Mouse (Mus musculus) cortical plate, adult 2 months (tissue): ENCODE data around the gene Map10. TPM values are rescaled to one million over a fixed set of nuclear protein-coding genes. Genes with fewer than 3 reads are reported as not detected.

Source experiments
- H3K27ac ChIP-seq: fragments of 200-500 bp; 2 replicates; pipeline ENCODE4 v1.5.1; 2012; ENCODE audit warnings: low read length, control low read depth, inconsistent platforms; ENCODE audit not compliant: insufficient read depth
- H3K4me1 ChIP-seq: fragments of 200-500 bp; 2 replicates; pipeline ENCODE4 v1.6.1; 2011; ENCODE audit warnings: low read length; ENCODE audit not compliant: control insufficient read depth, insufficient read depth
- H3K4me3 ChIP-seq: fragments of 200-500 bp; 2 replicates; pipeline ENCODE4 v1.5.1; 2011; ENCODE audit warnings: mild to moderate bottlenecking, low read length, control low read depth; ENCODE audit not compliant: insufficient read depth
- CTCF ChIP-seq: fragments of 200-500 bp; IDR thresholded peaks from 2 replicates; pipeline ENCODE4 v1.5.1; 2011; ENCODE audit warnings: mild to moderate bottlenecking, control low read depth, low read length; ENCODE audit not compliant: insufficient read depth; ENCODE audit errors: extremely low read depth
- POLR2A ChIP-seq: fragments of 200-500 bp; IDR thresholded peaks from 2 replicates; pipeline ENCODE4 v1.6.1; 2011; ENCODE audit warnings: mild to moderate bottlenecking, low read length, control low read depth; ENCODE audit not compliant: insufficient read depth; ENCODE audit errors: extremely low read depth
- polyA plus RNA-seq: library from polyadenylated mRNA; depleted of rRNA; stranded (reverse); fragments of >200 nt; gene quantifications from 2 replicates; pipeline ENCODE4 v1.2.3, GENCODE M21; 2012

Gene Map10
- polyA plus RNA-seq, 1 experiment = 2.1 TPM

- H3K4me1 ChIP-seq = no peaks in the 10 kb centered on the region
- H3K4me3 ChIP-seq = no peak overlapping the region
- H3K27ac ChIP-seq = no peak overlapping the region
- TF ChIP-seq CTCF (no peak), POLR2A (no peak)
Observed at GRCm38 (mm10) chr8:125666201-125666600, 3.4 kb upstream of the Map10 start.

GRCm38 (mm10) chr8:125667248-125667647, 2.4 kb upstream of the Map10 start:
- Histone ChIP-seq H3K4me1 (no peaks in the 10 kb centered on the region), H3K27ac (no peak overlapping the region), H3K4me3 (no peak overlapping the region)
- TF ChIP-seq POLR2A (no peak), CTCF (no peak)

GRCm38 (mm10) chr8:125669159-125669699, 389 bp upstream of the Map10 start:
- peak overlapping the region; percentile 36; the same call in 1 of the 2 replicates for H3K4me3 ChIP-seq
- no peak overlapping the region for H3K27ac ChIP-seq
- TF ChIP-seq CTCF (no peak), POLR2A (no peak)
- no peaks in the 10 kb centered on the region for H3K4me1 ChIP-seq

GRCm38 (mm10) chr8:125670420-125670819, 802 bp downstream of the Map10 start:
- no peak for TF ChIP-seq POLR2A
- no peak for TF ChIP-seq CTCF
- no peak overlapping the region for H3K27ac ChIP-seq
- H3K4me3 ChIP-seq = peak overlapping the region; percentile 36; the same call in 1 of the 2 replicates
- no peaks in the 10 kb centered on the region for H3K4me1 ChIP-seq

- H3K4me3 ChIP-seq = no peak overlapping the region
- no peaks in the 10 kb centered on the region for H3K4me1 ChIP-seq
- no peak for TF ChIP-seq POLR2A
- TF ChIP-seq CTCF = no peak
- no peak overlapping the region for H3K27ac ChIP-seq
Observed at GRCm38 (mm10) chr8:125670906-125671305, 1.3 kb downstream of the Map10 start.

GRCm38 (mm10) chr8:125671371-125671770, 1.8 kb downstream of the Map10 start:
- H3K4me1 ChIP-seq = no peaks in the 10 kb centered on the region
- TF ChIP-seq CTCF = no peak
- no peak for TF ChIP-seq POLR2A

GRCm38 (mm10) chr8:125675796-125676195, 6.2 kb downstream of the Map10 start:
- Histone ChIP-seq H3K4me1 (no peaks in the 10 kb centered on the region; the same call in 1 of the 2 replicates), H3K27ac (no peak overlapping the region), H3K4me3 (no peak overlapping the region)
- no peak for TF ChIP-seq CTCF
- no peak for TF ChIP-seq POLR2A

More at GRCm38 (mm10) chr8:125671371-125671770, 1.8 kb downstream of the Map10 start:
- Histone ChIP-seq H3K27ac (no peak overlapping the region), H3K4me3 (no peak overlapping the region)

- no peak overlapping the region for H3K4me3 ChIP-seq
- TF ChIP-seq CTCF (no peak), POLR2A (no peak)
Observed at GRCm38 (mm10) chr8:125677484-125677883, 7.9 kb downstream of the Map10 start.

GRCm38 (mm10) chr8:125678854-125679648, 9.4 kb downstream of the Map10 start:
- TF ChIP-seq CTCF (no peak), POLR2A (no peak)
- no peak overlapping the region for H3K4me3 ChIP-seq
- no peak overlapping the region for H3K27ac ChIP-seq
- no peaks in the 10 kb centered on the region; the same call in 1 of the 2 replicates for H3K4me1 ChIP-seq

More at GRCm38 (mm10) chr8:125677484-125677883, 7.9 kb downstream of the Map10 start:
- no peak overlapping the region for H3K27ac ChIP-seq
- no peaks in the 10 kb centered on the region; the same call in 1 of the 2 replicates for H3K4me1 ChIP-seq

- Histone ChIP-seq H3K27ac (no peak overlapping the region), H3K4me3 (no peak overlapping the region), H3K4me1 (no peaks in the 10 kb centered on the region; the same call in 1 of the 2 replicates)
- TF ChIP-seq POLR2A (no peak), CTCF (no peak)
Observed at GRCm38 (mm10) chr8:125680851-125681408, 11.3 kb downstream of the Map10 start.

- TF ChIP-seq POLR2A = no peak
- no peak for TF ChIP-seq CTCF
- Histone ChIP-seq H3K4me1 (no peaks in the 10 kb centered on the region), H3K4me3 (no peak overlapping the region), H3K27ac (no peak overlapping the region)
Observed at GRCm38 (mm10) chr8:125685216-125685760, 15.7 kb downstream of the Map10 start.
